Mouse (Mus musculus) kidney, postnatal 10 days (tissue): ENCODE results near the gene Gm5039.
"Not testable (repeated sequence)": the region's sequence is repeated elsewhere in the genome, so short reads cannot be mapped to it uniquely, and the experiment has no call there.

Source experiments
- DNase-seq: peaks from one replicate; pipeline ENCODE4 v3.0.0; 2021; ENCODE audit warnings: mixed read lengths

Gene Gm5039

GRCm38 (mm10) chr12:88323926-88324325, at the start of gene Gm5039:
TSS of gene Gm5039 (minus strand) at chr12:88324026.
- not testable (repeated sequence) for DNase-seq

DNA sequence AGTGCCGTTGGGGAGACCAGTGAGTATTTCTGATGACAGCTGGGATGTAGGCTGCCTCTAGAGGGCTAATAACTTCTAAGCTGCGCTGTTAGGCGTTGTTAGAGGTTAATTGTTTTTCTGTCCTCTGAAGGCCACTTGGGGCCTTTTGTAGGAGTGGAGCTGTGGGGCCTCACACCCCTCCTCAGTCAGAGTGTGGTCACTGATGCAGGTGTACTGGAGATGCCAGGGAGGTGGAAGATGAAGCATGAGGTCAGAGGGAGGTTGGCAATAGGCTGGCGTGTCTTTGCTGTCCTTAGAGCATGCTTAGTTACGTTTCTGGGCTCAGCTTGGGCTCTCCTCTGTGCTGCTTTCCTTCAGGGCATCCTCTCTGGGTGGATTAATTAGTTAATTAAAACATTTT, 48.2 kb upstream of the Gm5039 start:
- DNase-seq = no peak

GRCm38 (mm10) chr12:88370321-88370720, 46.5 kb upstream of the Gm5039 start:
- DNase-seq = not testable (repeated sequence)

- DNase-seq = not testable (repeated sequence)
Measured at GRCm38 (mm10) chr12:88369690-88370089, 45.9 kb upstream of the Gm5039 start.

DNA sequence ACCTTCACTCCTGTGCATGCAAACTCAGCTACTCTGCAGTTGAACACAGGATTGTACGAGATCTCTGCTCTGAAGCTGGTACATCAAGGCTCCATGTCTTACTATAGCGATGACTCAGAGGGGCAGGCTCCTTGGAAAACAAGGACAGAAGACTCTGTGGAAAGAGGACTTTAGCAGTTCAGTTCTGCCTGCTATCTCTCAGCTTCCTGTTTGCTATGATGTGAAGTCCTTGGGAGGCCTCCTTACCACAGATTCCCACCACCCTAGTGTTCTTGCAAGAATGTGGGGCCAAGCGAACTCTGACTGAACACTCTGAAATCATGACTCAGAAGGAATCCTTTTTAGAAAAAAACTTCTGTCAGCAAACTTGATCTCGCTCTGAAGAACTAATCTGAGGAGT, 44.8 kb upstream of the Gm5039 start:
- no peak for DNase-seq

DNA sequence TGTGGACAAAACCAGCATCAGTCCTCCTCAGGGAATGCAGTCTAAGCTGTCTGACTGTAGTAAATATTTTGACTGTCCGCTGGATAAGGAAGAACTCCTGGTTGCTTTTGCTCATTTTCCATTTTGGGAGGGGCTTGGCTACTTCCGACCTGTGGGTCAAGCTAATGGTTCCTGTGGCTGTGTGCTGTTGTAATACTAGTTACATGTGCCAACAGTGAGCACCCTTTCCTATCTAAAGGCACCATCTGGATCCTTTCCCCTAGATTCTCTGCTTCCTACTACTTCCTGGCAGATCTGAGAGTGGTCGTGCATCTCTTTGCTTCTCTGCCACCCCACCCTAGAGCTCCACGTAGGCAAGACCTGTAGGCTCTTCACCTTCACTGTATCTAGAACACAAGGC, 43.8 kb upstream of the Gm5039 start:
- no peak for DNase-seq

DNA sequence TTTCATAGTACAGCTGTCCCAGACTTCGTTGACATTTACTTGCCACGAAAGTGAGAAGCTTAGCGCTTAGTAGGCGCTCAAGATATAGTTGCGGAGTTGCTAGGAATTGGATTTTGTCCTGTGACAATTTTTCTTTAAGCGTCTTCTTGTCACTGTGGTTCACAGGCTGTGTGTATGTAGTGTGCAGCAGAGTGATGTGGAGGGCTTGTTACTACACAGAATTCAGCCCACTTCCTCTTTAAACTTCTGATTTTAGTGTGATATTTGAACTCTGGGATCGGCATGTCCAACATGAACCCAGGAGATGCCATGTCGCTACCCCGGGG, 37.3 kb upstream of the Gm5039 start:
- no peak for DNase-seq

GRCm38 (mm10) chr12:88360441-88361119, 36.8 kb upstream of the Gm5039 start, which contains the start of gene Adck1:
TSS of gene Adck1 (plus strand) at chr12:88360554.
- DNase-seq = peak; percentile 95

DNA sequence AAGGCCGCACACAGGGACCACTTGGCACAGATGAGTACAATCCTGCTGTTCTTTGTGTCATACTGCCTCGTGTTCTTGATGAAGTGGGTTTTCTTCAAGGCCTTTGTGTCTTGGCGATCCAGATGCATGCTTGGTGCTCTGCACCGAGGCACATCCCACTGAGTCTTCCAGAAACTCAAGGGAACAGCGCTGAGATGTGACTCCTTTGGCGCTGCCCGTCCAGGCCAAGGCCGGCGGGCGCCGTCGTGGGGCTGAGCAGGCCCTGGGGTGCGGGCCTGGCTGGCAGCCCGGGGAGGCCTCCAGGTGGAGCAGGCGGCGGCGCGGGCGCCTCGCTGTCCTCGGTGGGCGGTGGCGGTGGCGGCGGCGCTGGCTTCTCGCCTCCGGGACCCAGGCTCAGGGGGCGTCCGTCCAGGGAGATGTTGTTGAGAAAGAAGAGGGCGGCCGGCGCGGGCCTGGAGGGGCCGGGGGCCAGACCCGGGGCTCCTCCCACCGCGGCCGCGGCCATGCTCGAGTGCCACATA, 30.4 kb upstream of the Gm5039 start:
- DNase-seq = no peak

- not testable (repeated sequence) for DNase-seq
Measured at GRCm38 (mm10) chr12:88341286-88341685, 17.5 kb upstream of the Gm5039 start.

DNA sequence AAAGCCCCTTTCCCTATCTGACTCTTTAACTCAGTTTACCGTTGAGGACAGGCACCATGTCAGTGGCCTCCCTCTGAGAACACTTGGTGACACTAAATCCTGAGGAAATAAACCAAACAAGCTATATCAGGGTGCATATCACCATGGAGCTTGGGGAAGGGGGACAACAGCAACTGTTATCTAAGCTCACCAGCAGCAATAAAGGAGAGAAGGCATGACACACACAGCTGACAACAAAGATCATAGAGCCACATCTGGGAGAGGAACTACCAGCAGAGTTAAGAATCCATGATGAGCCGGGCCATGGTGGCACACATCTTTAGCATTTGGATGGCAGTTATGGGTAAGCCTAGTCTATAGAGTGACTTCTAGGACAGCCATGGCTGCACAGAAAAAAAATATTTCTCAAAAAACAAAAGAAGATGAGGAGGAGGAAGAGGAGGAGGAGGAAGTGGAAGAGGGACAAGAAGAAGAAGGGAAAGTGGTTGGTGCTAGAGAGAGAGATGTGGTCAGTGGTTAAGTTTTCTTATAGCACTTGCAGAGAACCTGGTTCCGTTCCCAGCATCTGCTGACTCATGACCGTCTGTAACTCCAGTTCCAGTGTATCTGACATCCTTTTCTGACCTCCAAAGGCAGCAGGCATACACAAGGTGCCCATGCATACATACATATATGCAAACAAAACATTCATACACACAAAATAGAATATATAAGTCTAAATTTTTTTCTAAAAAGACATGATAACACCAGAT, 13.0 kb upstream of the Gm5039 start:
- not testable (repeated sequence) for DNase-seq

GRCm38 (mm10) chr12:88314556-88314955, 9.3 kb downstream of the Gm5039 start:
- DNase-seq = no peak

DNA sequence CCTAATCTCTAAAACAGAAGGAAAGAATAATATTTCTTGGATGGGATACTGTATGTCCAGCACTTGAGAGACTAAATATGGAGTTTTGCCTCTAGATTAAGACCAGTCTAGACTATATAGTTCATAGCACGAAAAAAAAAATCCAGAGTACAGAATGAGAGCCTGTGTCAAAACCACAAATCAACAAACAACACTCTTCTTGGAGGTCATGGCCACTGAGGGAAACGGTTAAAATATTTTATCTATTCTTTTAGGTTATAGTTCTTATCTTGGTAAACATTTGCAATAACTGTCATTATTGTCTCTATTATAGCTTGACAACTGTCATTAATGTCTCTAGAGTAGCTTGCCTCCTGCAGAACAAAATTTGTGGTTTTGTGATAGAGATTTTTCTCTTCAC, 26.7 kb downstream of the Gm5039 start:
- not testable (repeated sequence) for DNase-seq

- DNase-seq = not testable (repeated sequence)
Measured at GRCm38 (mm10) chr12:88293082-88293481, 30.7 kb downstream of the Gm5039 start.

GRCm38 (mm10) chr12:88285224-88285623, 38.6 kb downstream of the Gm5039 start:
- DNase-seq = not testable (repeated sequence)

- DNase-seq = not testable (repeated sequence)
Measured at GRCm38 (mm10) chr12:88274400-88274799, 49.4 kb downstream of the Gm5039 start, which contains the start of gene Gm5662. TSS of gene Gm5662 (minus strand) at chr12:88274500.
